Mouse (Mus musculus): ENCODE results near the gene Ifnab. TPM values are rescaled to one million over a fixed set of nuclear protein-coding genes. Genes with fewer than 3 reads are reported as not detected.
A peak's percentile ranks its signal among the peaks of the same experiment; 100 is the strongest.

Gene Ifnab
- polyA plus RNA-seq, 1 experiment = not detected

DNA sequence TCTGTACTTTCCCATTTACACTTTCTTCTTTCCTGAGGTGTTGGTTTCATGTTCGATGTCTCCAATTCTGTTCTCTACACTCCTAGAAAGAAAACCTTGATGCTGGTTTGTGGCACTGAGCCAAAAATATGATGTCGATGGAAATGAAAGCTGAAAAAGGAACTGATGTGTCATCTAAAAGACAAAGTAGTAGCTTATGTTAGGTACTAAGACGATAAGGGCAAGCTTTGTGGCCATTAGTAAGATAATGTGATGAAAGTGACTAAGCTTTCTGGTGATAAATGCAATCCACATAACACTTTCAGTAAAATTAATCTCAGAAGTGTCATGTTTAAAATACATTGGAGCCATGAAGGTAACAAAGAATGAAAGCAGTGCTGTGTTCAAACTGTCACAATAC is 9.8 kb downstream of the Ifnab start:
- no peak for DNase-seq (ENCODE audit: low read depth, low spot score)
- 41% methylated on average over 3 of the region's 3 CpGs for WGBS

DNA sequence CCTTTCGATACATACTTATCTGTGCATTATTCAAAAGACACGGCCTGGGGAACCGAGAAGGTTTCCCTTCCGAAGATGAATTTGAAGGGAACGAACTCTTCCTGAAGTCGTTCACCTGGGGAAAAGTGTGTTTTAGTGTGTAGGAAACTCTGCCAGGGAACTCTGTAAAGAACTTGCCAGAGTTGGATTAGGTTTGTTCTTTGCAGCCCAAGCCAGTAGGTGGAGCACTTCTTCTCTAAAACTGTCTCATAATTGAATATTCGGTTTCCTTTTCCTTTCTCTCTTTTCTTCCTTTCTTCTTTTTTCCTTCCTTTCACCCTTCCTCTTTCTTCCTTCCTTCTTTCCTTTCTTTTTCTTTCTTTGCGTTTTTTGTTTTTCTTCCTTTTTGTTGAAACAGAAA is 10.8 kb downstream of the Ifnab start:
- 42% methylated on average over 8 of the region's 8 CpGs for WGBS

DNA sequence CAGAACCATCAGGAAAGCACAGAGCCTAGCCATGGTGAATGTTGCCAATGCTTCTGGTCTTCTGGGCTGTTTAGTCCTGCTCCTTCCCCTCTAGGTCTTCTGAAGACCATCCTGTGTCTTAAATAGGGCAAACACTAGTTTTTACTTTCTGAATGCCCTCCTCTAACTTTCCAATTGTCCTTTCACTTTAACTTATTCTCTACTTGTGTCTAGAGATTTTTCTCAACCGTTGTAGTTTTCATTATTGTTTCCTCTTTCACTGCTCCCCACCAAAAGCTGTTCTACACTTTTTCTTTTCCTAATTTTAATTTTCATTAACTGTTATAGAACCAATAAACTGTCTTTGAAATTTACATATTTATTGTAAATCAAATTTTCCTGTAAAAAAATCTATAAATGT is 14.3 kb downstream of the Ifnab start, which contains the start of gene Ifna16:
TSS of gene Ifna16 (minus strand) at position 101 of the 400 bp plus-strand sequence.
- WGBS = 65% methylated on average over 1 of the region's 1 CpGs
- DNase-seq (ENCODE audit: low read depth, low spot score) = no peak

More for the DNA sequence above, 10.8 kb downstream of the Ifnab start:
- no peak for DNase-seq (ENCODE audit: low read depth, low spot score)

DNA sequence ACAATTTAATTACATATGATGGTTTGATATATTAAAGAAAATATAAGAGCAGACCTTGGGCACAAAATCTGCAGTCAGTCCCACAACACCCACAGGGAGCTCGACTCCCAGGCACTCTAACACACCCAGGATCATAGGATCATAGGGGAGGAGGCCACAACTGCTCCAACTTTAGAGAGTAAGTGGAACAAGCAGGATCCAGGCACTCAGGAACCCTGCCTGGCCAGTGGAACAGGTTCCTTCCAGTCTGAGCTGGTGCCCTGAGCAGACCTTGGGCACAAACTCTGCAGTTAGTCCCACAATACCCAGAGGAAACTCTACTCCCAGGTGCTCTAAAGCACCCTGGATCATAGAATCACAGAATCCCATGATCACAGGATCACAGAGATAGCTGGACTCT is 35.7 kb downstream of the Ifnab start:
- 13% methylated on average over 1 of the region's 1 CpGs for WGBS

DNA sequence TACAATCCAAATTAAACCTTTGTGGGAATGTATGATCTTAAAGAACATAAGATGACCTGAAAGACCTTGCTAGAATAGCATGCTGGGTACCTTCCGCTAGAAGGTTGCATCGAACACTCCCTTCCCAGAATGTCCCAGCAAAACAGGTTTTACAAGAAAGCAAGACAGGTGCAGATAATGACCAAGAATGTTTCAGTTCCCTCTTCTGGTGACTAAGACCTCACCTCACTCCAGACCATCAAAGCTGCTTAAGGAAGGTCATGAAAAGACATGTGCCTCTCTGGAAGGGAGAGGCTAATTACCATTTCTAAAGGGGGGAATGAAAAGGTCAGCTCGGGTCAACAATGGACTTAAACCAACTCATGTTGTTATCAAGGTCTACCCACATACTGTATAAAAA is 37.5 kb downstream of the Ifnab start:
- no peak for DNase-seq (ENCODE audit: low read depth, low spot score)
- 46% methylated on average over 3 of the region's 3 CpGs for WGBS

More for the DNA sequence above, 35.7 kb downstream of the Ifnab start:
- DNase-seq (ENCODE audit: low read depth, low spot score) = no peak

DNA sequence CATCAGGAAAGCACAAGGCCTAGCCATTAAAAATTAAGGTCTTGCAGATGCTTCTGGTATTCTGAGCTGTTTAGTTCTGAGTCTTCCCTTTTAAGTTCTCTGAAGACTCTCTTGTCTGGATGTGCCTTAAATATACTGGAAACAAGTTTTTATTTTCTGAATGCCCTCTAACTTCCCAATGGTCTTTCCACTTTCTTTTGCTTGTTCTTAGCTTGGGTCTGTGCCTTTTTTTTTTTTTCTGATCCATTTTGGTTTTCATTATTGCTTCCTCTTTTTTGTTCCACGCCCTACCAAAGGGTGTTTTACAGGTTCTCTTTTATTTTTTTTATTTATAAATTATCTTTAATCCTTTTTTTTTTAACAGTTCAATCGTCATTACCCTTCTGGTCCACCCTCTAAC is 46.8 kb downstream of the Ifnab start, which contains the start of gene Ifna13:
TSS of gene Ifna13 (minus strand) at position 101 of the 400 bp plus-strand sequence.
- 49% methylated on average over 2 of the region's 2 CpGs for WGBS
- DNase-seq (ENCODE audit: low read depth, low spot score) = no peak

DNA sequence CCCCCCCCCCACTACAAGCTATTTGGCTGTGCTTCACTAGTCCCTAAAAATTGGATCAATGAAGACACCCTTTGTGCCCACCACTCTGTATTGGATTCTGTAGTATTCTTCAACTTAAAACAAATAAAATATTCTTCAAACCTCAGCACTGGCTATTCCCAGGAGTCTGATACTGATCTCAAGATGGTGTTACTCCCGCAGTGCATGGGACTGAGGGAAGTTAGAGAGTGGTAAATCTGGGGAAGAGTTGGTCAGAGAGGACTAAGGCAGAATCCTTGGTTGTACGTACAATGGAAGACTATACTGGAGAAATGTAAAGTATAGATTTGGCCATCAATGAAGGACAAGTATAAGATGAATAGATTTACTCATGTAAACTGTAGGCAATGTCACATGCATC is 48.6 kb downstream of the Ifnab start:
- no peak for DNase-seq (ENCODE audit: low read depth, low spot score)
- 23% methylated on average over 2 of the region's 2 CpGs for WGBS

DNA sequence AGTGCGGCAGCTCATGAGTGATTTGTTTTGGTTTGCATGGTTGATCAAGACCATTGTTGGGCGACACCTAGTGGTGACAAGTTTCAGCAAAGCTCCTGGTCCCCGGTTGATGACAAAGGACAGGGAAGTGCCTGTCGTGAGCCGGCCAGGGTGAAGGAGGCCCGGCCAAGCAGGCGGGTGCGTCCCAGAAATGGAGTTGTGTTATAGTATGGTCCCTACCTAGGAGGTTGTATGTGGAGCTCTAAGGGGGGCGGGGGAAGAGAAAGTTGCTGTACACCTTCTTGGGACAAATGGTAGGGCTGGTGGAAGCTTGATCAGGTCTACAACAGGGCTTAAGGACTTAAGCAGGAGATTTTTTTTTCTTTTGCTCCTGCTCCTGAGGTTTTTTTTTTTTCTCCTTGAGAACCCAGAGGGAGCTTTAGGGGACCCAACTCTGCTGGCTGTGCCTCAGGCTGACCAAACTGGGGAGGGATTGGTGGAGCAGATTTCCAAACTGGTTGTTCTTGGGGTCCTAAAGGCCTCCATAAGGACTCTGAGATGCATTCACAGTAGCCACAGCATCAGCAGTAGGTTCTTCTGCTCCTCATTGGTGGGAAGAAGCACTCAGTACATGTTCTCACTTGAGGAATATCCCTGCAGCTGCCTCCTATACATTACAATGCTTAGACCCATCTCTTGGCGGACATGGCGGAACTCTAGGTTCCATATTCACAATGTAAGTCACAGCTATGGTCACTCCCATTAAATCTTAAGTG is 49.9 kb downstream of the Ifnab start:
- WGBS = 9% methylated on average over 11 of the region's 11 CpGs
- peak; percentile 100 for DNase-seq (ENCODE audit: low read depth, low spot score)

DNA sequence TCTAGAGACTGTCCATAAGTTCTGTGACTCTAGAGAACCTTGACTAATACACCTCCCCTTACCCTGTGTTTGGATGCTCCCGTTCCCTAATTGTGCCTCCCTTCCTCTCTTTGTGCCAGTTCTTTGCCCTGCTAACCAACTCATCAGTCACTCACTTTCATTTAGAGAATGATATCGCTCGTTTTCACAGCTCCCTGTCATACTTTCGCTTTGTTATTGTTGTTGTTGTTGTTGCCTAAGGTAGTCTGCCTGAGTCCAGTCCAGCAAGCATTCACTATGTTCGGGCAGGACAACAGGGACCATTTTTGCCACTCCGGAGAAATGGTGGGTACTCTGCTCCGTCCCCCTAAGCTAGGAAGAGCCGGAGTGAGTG is 50.5 kb downstream of the Ifnab start:
- 28% methylated on average over 8 of the region's 8 CpGs for WGBS
- no peak for DNase-seq (ENCODE audit: low read depth, low spot score)

Other genes starting within 250 kb of the Ifnab start
- not detected in 2 replicates for gene Ifnb1, start 168.6 kb downstream of the Ifnab start, polyA plus RNA-seq (2012; rRNA removed)
- gene Ifna15, start 133.1 kb downstream of the Ifnab start, polyA plus RNA-seq (2012; rRNA removed) = not detected in 2 replicates
- gene Ifna14, start 119.6 kb downstream of the Ifnab start, polyA plus RNA-seq (2012; rRNA removed) = not detected in 2 replicates
- not detected in 2 replicates for gene Ifna9, start 99.0 kb downstream of the Ifnab start, polyA plus RNA-seq (2012; rRNA removed)
- not detected in 2 replicates for gene Ifna12, start 88.0 kb downstream of the Ifnab start, polyA plus RNA-seq (2012; rRNA removed)
- not detected in 2 replicates for gene C87499, start 56.9 kb downstream of the Ifnab start, polyA plus RNA-seq (2012; rRNA removed)
- gene Ifna13, start 46.9 kb downstream of the Ifnab start, polyA plus RNA-seq (2012; rRNA removed) = not detected in 2 replicates
- gene Ifna16, start 14.4 kb downstream of the Ifnab start, polyA plus RNA-seq (2012; rRNA removed) = not detected in 2 replicates
- gene Ifna2, start 7.4 kb downstream of the Ifnab start, polyA plus RNA-seq (2012; rRNA removed) = not detected in 2 replicates
- gene Gm26566, start 30.4 kb upstream of the Ifnab start, polyA plus RNA-seq (2012; rRNA removed) = 0.15 and 0.21 TPM in 2 replicates
- 7.2 and 12.3 TPM in 2 replicates for gene Klhl9, start 31.1 kb upstream of the Ifnab start, polyA plus RNA-seq (2012; rRNA removed)
- gene Gm13271, start 63.5 kb upstream of the Ifnab start, polyA plus RNA-seq (2012; rRNA removed) = not detected in 2 replicates
- not detected in 2 replicates for gene Gm13283, start 68.8 kb upstream of the Ifnab start, polyA plus RNA-seq (2012; rRNA removed)
- not detected in 2 replicates for gene Gm13290, start 82.5 kb upstream of the Ifnab start, polyA plus RNA-seq (2012; rRNA removed)
- gene Gm13289, start 85.6 kb upstream of the Ifnab start, polyA plus RNA-seq (2012; rRNA removed) = not detected in 2 replicates
- not detected in 2 replicates for gene Gm13272, start 88.5 kb upstream of the Ifnab start, polyA plus RNA-seq (2012; rRNA removed)
- not detected in 2 replicates for gene Ifnz, start 90.8 kb upstream of the Ifnab start, polyA plus RNA-seq (2012; rRNA removed)
- not detected in 2 replicates for gene Gm13276, start 94.3 kb upstream of the Ifnab start, polyA plus RNA-seq (2012; rRNA removed)
- not detected in 2 replicates for gene Gm13277, start 97.3 kb upstream of the Ifnab start, polyA plus RNA-seq (2012; rRNA removed)
- not detected in 2 replicates for gene Gm13278, start 100.2 kb upstream of the Ifnab start, polyA plus RNA-seq (2012; rRNA removed)
- gene Gm13275, start 103.1 kb upstream of the Ifnab start, polyA plus RNA-seq (2012; rRNA removed) = not detected in 2 replicates
- gene Gm13279, start 106.0 kb upstream of the Ifnab start, polyA plus RNA-seq (2012; rRNA removed) = not detected in 2 replicates
- not detected in 2 replicates for gene Gm13285, start 108.3 kb upstream of the Ifnab start, polyA plus RNA-seq (2012; rRNA removed)
- gene Gm13287, start 111.9 kb upstream of the Ifnab start, polyA plus RNA-seq (2012; rRNA removed) = not detected in 2 replicates
- not detected in 2 replicates for gene Gm13288, start 114.2 kb upstream of the Ifnab start, polyA plus RNA-seq (2012; rRNA removed)
- not detected in 2 replicates for gene Ifna7, start 124.9 kb upstream of the Ifnab start, polyA plus RNA-seq (2012; rRNA removed)
- not detected in 2 replicates for gene Ifna11, start 128.6 kb upstream of the Ifnab start, polyA plus RNA-seq (2012; rRNA removed)
- not detected in 2 replicates for gene Ifna6, start 136.1 kb upstream of the Ifnab start, polyA plus RNA-seq (2012; rRNA removed)
- gene Ifna5, start 144.2 kb upstream of the Ifnab start, polyA plus RNA-seq (2012; rRNA removed) = not detected in 2 replicates
- not detected in 2 replicates for gene Ifna4, start 150.5 kb upstream of the Ifnab start, polyA plus RNA-seq (2012; rRNA removed)
- not detected in 2 replicates for gene Ifna1, start 158.7 kb upstream of the Ifnab start, polyA plus RNA-seq (2012; rRNA removed)
- gene Ifne, start 188.8 kb upstream of the Ifnab start, polyA plus RNA-seq (2012; rRNA removed) = not detected in 2 replicates

Measured in large intestine, adult 2 months (tissue).